Mouse (Mus musculus): ENCODE data around the gene Slc2a5.

DNA sequence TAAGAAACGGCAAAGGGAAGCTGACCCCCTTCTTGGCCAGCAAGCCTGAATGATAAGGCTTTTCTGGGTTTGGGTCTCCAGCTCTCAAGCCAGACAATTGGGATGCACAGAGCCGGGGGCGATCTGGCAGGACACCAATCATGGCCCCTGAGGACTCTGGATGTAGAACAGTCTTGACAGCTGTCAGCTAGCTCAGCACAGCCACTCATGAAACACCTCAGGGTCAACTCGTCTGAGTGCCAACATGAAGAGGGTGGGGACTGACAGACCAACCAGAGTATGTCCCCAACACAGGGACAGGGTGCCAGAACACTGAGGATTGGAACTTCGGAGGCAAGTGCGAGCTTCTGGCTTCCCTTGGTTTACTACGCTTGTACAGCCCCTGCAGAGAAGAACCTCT, 39.8 kb upstream of the Slc2a5 start:
- TF ChIP-seq CTCF (IDR thresholded peaks at IDR 0.05; ENCODE audit: low read depth, low read length) (no peak), GATA1 (IDR thresholded peaks at IDR 0.05; ENCODE audit: borderline replicate concordance, low read length) (no peak), POLR2AphosphoS5 (IDR thresholded peaks at IDR 0.05; ENCODE audit: insufficient replicate concordance, low read depth, low read length) (no peak), GATA2 (IDR thresholded peaks at IDR 0.05; ENCODE audit: borderline replicate concordance, low read depth, low read length) (no peak)

All from G1E (cell line).